Mouse (Mus musculus): ENCODE results near the gene Atl1. TPM values are rescaled to one million over a fixed set of nuclear protein-coding genes. Genes with fewer than 3 reads are reported as not detected.

The Atl1 gene
- 1.5 and 2.2 TPM in 2 replicates for total RNA-seq (2017)

DNA sequence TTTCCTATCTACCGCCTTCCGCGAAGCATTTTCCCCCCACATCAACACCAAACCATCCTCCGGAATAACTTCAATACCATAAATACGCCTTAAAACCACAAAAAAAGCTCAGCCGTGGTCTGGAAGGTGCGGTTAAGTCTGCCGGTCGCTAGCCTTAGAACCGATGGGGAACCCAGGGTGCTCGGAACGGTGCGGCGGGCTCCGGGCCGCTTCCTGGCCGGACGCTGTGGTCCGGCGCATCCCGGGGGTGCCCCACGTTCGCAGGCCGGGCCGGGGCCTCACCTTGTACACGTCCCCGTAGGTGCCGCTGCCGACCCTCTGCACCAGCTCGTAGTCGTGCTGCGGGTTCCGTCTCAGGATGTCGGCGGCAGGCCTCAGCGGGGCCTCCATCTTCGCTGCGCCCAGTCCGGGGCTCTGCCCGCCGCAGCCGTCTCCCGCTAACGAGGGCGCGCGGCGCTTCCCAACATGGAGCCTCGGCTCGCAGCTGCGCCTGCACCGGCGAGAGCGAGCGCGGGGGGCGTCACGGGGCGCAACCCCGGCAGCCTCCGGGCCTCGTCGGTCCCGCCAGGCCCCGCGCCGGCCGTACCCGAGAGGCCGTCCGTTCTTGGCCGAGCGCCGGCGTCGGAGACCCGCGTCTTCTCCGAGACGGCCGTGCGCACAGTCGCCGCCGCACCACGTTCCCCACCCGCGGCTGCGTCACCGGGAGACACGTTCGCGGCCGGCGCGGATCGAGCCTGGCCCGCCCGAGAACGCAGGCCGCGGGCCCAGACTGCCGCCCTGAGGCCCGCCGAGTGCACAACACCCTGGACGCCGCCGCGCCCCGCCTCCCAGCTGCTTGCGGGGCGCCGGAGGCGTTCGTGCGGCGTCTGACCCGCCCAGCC is at the start of gene Atl1, which contains the start of gene Map4k5:
Gene Atl1 (plus strand): TSS at position 244 of the 881 bp plus-strand sequence.
Gene Map4k5 (minus strand): TSS at position 830 of the 881 bp plus-strand sequence.
- ATAC-seq (ENCODE audit: extremely low read depth, insufficient number of reproducible peaks, low FRiP score, poor library complexity, severe bottlenecking), result peak; percentile 87

DNA sequence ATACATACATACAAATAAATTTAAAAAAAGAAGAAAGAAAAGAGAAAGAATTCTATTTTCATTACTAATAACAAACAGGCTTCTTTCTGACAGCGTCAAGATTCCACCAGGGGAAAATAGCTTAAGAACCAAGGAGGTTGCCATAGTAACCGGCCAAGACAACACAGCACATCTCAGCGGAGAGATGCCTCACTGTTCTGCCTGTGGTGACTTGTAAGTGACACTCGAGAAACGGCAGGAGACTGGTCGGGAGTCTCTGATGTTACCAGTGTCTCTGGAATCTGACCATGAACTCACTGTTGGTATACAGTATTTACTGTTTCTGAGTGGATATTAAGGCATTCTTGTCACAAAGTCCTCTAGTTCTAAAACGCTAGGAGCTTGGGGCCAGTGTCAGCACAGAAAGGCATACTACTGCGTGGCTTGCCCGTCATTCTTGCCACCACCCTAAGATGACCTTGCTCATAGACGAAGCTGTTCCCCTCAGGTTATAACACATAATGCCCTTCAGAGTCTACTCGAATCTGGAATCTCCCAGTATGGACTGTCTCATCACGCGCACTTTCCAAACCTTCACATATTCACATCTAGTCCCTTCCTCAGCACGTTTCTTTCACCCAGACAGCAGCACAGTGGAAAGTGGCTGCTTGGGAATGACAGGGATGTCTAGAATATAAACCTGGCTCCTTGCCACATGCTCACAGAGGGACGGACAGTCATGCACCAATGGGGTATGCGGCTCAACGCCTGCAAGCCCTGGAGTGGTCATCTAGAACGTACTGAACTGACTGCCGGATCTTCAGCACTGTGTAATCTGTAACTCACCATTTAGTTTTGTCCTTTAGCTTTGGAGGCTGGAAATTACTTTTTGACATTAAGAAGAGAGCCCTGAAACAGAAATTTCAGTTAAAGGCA is 48.6 kb upstream of the Atl1 start:
- ATAC-seq (ENCODE audit: extremely low read depth, insufficient number of reproducible peaks, low FRiP score, poor library complexity, severe bottlenecking), result no peak

DNA sequence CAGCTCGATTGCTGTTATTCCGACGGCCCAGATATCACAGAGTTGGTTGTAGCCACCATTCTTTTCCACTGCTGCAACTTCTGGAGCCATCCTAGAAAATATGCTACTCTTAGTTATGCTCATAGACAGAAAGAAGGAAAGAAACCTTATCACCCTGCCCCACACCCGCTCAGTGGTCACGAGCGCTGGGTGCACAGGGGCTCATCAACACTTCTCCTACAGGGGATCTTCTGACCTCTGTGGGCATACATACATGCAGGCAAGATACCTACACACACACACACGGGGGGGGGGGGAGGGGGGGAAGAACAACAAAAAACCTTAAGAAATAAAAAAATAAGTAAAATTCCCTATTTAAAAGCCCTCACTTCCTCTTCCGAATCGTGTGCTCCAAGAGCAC is 46.7 kb upstream of the Atl1 start:
- ATAC-seq (ENCODE audit: extremely low read depth, insufficient number of reproducible peaks, low FRiP score, poor library complexity, severe bottlenecking), result no peak

- no peak for ATAC-seq (ENCODE audit: extremely low read depth, insufficient number of reproducible peaks, low FRiP score, poor library complexity, severe bottlenecking)
Observed at GRCm38 (mm10) chr12:69846499-69846898, 45.9 kb upstream of the Atl1 start.

GRCm38 (mm10) chr12:69848083-69848878 is 44.1 kb upstream of the Atl1 start:
- no peak for ATAC-seq (ENCODE audit: extremely low read depth, insufficient number of reproducible peaks, low FRiP score, poor library complexity, severe bottlenecking)

DNA sequence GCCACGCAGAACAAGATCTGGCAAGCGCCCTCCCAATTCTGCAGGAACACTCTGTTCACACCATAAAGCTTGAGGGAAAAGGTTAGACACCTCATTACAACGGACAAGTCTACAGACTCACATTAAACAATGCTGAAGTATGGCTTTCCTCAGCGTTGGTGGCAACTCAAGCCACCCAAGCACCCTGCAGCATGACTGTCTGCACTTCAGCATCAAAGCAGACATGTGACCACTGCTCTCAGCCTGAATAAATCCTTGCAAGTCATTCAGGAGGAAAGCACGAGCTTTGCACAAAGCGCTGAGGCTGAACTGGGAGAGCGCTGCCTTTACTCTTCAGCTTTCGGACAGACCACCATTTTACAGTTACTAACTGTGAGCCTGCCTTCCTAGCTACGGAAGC is 40.1 kb upstream of the Atl1 start:
- ATAC-seq (ENCODE audit: extremely low read depth, insufficient number of reproducible peaks, low FRiP score, poor library complexity, severe bottlenecking), result no peak

DNA sequence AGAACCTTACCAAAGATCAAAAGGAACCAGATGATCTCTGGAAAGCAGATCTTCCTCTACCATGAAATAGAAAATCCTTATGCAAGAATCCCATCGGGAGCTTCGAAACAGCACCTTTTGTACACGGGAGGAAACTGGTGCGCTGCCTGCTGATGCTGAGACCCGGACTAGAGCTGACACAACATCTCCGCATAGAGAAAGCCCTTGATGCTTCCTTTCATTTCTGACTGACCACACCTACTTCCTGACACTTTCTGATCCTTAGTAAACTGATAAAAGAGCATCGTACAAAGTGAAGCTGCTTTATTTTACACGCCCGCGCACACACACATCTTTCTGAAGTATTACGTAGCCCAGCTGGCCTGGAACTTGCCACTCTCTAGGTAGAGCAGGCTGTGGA is 39.0 kb upstream of the Atl1 start:
- no peak for ATAC-seq (ENCODE audit: extremely low read depth, insufficient number of reproducible peaks, low FRiP score, poor library complexity, severe bottlenecking)

DNA sequence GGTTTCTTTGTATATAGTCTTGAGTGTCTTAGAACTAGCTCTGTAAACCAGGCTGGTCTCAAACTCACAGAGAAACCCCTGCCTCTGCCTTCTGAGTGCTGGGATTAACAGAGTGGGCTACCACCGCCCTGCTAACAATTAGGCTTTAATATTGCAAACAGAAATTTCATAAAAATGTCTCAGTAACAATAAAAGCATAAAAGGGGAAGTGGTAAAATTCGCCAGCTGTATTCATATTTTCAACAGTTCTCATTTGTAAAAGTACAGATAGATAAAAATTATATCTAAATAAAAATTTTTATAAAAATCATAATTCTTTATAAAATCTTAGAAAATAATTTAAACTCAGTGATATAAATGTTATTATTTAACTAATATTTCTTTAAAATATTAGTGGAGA is 38.5 kb upstream of the Atl1 start:
- no peak for ATAC-seq (ENCODE audit: extremely low read depth, insufficient number of reproducible peaks, low FRiP score, poor library complexity, severe bottlenecking)

- no peak for ATAC-seq (ENCODE audit: extremely low read depth, insufficient number of reproducible peaks, low FRiP score, poor library complexity, severe bottlenecking)
Observed at GRCm38 (mm10) chr12:69855641-69856300, 36.6 kb upstream of the Atl1 start.

GRCm38 (mm10) chr12:69856398-69856797 is 36.0 kb upstream of the Atl1 start:
- ATAC-seq (ENCODE audit: extremely low read depth, insufficient number of reproducible peaks, low FRiP score, poor library complexity, severe bottlenecking), result no peak

- no peak for ATAC-seq (ENCODE audit: extremely low read depth, insufficient number of reproducible peaks, low FRiP score, poor library complexity, severe bottlenecking)
Observed at GRCm38 (mm10) chr12:69857597-69857996, 34.8 kb upstream of the Atl1 start.

GRCm38 (mm10) chr12:69858847-69859246 is 33.6 kb upstream of the Atl1 start:
- ATAC-seq (ENCODE audit: extremely low read depth, insufficient number of reproducible peaks, low FRiP score, poor library complexity, severe bottlenecking), result no peak

DNA sequence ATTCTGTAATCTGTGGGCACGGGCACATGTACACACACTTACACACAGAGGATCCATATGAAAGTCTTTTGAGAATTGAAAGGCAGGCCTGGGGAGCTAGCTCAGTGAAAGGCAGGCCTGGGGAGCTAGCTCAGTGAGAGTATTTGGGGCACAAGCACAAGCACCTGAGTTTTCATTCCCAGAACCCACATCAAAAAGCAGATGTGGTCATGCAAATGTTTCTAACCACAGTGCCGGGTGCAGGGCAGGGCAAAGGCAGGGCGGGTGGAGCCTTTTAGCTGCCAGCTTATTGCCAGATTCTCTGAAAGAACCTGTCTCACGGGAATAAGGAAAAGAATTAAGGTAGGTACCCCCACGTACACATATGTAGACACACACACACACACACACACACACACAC is 28.9 kb upstream of the Atl1 start:
- ATAC-seq (ENCODE audit: extremely low read depth, insufficient number of reproducible peaks, low FRiP score, poor library complexity, severe bottlenecking), result peak; percentile 92

DNA sequence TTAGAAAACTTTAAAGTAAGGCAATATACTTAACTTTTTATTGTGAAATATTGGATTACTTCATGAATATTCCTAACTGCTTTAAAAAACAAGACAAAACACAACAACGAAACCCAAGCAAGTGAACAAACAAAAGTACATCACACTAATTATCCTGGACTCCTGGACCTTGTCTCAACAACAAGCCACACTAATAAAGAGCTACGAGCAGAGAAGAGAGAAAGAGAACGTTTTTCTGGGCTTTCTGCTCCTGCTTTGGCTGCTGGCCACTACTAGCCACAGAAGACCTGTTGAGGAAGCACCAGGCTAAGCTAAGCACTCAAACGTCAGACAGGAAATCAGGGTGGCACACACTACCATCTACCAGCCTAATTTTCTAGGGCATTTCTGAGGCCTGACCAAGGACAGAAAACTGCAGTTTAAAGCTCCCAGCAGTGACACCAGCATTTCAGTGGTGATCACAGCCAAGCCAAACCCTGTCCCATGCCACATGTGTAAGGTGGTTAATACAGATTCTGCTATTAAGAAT is 28.2 kb upstream of the Atl1 start:
- peak; percentile 49; the same call in 1 of the 2 replicates for ATAC-seq (ENCODE audit: extremely low read depth, insufficient number of reproducible peaks, low FRiP score, poor library complexity, severe bottlenecking)

DNA sequence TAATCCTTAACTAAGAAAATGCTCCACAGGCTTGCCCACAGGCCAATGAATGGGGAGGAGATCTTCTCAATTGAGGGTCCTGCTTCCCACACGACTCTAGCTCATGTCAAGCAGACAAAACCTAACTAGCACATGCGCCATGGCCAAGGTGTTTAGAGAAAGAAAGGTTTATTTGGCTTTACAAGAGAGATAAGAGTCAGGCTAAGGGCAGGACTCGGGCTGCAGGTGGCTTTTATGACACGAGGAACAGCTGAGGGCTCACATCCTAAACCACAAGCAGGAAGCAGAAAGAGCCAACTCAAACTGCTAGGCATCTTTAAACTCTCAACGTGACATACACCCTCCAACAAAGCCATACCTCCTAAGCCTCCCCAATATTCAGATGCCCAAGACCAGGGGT is 25.1 kb upstream of the Atl1 start:
- ATAC-seq (ENCODE audit: extremely low read depth, insufficient number of reproducible peaks, low FRiP score, poor library complexity, severe bottlenecking), result peak; percentile 27; the same call in 1 of the 2 replicates

DNA sequence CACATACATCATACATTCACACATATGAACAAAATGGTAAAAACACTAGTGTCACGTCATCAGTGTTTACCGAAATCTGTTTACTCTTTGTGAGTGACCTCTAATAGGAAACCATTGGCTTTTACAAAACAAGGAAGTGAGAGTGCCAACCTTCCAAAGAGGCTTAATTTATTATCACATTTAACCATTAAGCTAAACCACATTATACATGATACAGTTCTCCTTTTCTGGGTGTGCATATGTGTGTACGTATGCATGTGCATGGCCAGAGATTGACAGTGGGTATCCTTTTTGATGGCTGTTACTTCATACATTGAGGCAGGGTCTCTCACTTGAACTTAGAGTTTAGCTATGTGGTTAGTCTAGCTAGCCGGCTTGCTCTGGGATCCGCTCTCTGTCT is 20.8 kb upstream of the Atl1 start:
- ATAC-seq (ENCODE audit: extremely low read depth, insufficient number of reproducible peaks, low FRiP score, poor library complexity, severe bottlenecking), result peak; percentile 13; the same call in 1 of the 2 replicates

DNA sequence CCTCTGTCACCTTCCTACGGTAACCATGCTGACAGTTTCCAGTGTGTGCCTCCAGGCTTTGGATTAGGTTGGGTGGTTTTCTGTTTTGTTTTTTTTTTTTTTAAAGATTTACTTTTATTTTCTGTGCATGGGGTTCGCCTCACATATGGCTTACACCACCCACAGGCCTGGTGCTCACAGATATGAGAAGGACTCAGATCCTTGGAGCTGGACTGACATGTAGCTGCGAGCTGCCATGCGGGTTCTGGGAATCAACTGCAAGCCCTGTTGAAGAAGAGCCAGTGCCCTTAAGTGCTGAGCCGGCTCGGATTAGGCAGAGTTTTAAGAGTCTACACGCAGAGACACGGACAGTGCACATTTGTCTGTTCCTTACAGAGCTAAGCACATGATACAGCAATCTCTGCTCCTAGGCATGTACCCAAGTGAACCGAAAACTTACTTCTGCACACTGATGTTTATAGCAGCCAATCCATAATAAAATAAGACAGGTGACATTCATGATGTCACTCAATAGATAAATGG is 14.5 kb upstream of the Atl1 start:
- ATAC-seq (ENCODE audit: extremely low read depth, insufficient number of reproducible peaks, low FRiP score, poor library complexity, severe bottlenecking), result no peak

DNA sequence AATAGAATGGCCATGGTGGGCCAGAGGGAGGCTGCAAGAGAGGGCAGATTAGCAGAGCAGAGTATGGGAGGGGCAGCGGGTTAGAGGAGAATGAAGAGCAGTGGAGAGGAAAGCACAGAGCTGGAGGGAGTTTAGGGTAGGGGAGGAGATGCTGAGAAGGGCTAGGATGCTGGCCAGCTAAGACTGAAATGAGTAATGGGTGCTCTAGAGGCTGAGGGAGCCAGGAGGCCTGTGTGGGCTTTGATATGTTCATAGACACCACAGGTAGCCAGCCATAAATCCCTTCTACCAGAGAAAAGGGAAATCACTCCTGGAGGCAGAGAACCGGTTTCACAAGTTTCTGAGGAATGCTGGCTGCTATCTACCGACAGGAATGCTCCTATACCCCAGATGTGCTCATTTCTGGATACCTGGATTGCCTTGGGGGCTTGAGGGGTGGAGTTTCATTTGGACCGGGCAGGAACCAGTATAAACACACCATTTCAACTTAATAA is 13.2 kb upstream of the Atl1 start:
- no peak for ATAC-seq (ENCODE audit: extremely low read depth, insufficient number of reproducible peaks, low FRiP score, poor library complexity, severe bottlenecking)

Data from neutrophil, adult 5-6 weeks (primary cell).